Mouse (Mus musculus): ENCODE data around the gene Zw10. TPM values are rescaled to one million over a fixed set of nuclear protein-coding genes. Genes with fewer than 3 reads are reported as not detected.

The Zw10 gene
- polyA plus RNA-seq (2012; rRNA removed; ENCODE audit: low replicate concordance), result 9.4 and 15.3 TPM in 2 replicates

DNA sequence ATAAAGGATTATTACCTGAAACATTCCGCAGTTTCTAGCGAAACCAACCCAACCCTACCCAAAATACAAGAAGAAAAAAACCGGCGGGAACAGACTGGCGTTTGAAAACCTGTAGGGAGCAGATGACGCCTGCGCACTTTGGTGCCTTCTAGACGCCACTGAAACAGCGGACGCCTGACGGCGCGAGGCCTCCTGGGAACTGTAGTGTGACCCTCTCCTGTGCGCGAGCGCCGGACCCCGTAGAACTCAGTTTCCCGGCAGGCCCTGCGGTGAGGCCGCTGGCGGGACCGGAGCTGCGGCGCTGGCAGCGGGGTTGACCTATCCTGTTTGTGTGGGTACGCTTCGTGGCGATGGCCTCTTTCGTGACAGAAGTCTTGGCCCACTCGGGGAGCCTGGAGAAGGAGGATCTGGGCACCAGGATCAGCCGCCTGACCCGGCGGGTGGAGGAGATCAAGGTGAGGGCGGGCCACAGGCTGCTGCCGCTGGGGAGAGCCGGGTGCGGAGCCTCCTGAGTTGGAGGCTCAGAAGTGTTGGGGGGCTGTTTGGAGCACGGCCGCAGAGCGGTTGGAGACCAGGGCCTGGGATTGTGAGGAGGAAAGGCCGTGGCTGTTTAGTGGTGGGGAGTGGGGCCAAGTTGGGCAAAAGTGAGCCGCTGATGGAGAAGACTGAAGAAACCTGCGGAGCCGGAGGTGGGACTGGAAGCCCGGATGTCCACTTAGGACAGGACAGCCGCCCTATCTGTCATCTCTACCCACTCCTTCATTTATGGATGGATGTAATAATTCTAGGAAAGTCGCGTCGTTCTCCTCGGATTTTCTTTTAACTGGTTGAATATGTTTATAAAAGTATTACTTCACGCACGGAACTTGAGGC lies at the start of gene Zw10:
Gene Zw10, plus strand, starts transcription at position 281 of the 873 bp plus-strand sequence.

DNA sequence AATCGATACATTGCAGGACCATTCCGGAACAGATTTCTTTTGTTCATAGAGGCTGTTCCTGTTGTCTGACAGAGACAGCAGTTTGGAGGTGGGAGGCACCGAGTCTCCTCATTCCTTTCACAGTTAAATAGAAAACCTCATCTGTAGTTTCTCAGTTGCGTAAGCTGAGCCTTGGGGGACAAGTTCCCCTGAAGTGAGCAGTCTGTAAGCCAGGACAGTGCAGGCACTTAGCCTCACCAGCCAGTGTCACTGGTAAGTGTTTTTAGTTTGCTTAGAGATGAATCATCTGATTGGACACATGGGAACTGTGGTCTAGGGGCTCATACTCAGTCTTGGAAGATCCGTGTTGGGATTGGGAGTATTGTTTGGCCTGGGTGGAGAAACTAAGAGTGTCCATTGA lies 25.7 kb downstream of the Zw10 start, which contains the start of gene Tmprss5:
Gene Tmprss5, plus strand, starts transcription at position 154 of the 400 bp plus-strand sequence.

Other genes with a start within 250 kb of the Zw10 start
- 12.0 and 49.1 TPM in 2 replicates for gene Zbtb16, start 219.4 kb upstream of the Zw10 start, polyA plus RNA-seq (2012; rRNA removed; ENCODE audit: low replicate concordance)
- not detected in 2 replicates for gene Htr3a, start 144.5 kb upstream of the Zw10 start, polyA plus RNA-seq (2012; rRNA removed; ENCODE audit: low replicate concordance)
- gene Htr3b, start 90.6 kb upstream of the Zw10 start, polyA plus RNA-seq (2012; rRNA removed; ENCODE audit: low replicate concordance), result not detected in 2 replicates
- 6.1 and 13.4 TPM in 2 replicates for gene Usp28, start 70.2 kb upstream of the Zw10 start, polyA plus RNA-seq (2012; rRNA removed; ENCODE audit: low replicate concordance)
- gene Tmprss5, start 25.6 kb downstream of the Zw10 start, polyA plus RNA-seq (2012; rRNA removed; ENCODE audit: low replicate concordance), result 0.69 and 1.0 TPM in 2 replicates
- not detected in 2 replicates for gene Gm4894, start 194.9 kb downstream of the Zw10 start, polyA plus RNA-seq (2012; rRNA removed; ENCODE audit: low replicate concordance)

All from subcutaneous adipose tissue, adult 2 months (tissue).